Mouse (Mus musculus): ENCODE results near the gene Acd.

DNA sequence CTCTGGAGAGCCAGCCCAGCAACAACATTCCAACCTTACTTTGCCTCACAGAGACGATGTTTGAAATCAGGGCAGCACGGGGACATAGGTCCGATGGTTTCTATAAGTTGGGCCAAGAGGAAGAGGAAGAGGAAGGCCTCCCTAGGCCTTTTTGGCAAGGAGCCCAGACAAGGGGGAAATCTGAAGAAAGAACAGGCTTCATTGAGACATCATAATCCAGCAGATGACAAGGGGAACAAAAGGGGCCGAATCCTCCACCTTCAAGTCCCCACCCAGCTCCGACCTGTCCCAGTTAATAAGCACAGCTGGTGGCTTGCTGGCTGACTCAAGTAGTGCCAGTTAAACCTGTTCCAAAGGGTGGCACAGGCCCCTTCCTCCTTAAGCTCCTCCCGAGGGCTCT lies 14.1 kb upstream of the Acd start:
- TF ChIP-seq CTCF (IDR thresholded peaks at IDR 0.05; ENCODE audit: extremely low read depth, insufficient read depth, low read length) (no peak), POLR2A (IDR thresholded peaks at IDR 0.05; ENCODE audit: extremely low read depth, insufficient read depth, low read length) (no peak)

Measured in cortical plate, adult 2 months (tissue).